In the genomic region with DNA sequence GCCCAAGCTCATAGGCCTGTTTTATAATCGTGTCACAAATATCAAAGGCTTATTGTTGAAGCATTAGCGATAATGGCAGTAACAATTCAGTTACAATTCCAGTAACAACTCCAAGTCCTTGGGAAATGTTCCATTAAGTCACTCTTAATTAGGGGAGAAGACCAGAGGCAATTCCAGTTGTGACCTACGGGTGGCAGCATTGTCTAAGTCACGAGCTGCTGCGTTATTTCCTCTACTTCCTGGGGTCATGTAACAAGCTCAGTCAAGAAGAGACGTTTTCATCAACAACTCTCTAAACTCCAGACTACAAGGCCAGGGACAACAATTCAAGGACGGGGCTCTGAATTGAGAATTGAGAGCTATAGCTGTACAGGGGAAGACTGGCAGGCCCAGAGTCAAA, we compare ENCODE assay signal across 8 mouse cellular contexts. TPM values are rescaled to one million over a fixed set of nuclear protein-coding genes. Genes with fewer than 3 reads are reported as not detected.
DNase-seq lines count a peak whose midpoint lies in the region; ATAC-seq and TF ChIP-seq lines count a peak whose summit lies in the region.

No protein-coding gene starts in this region.

- TF ChIP-seq CTCF in stomach, postnatal 0 days (IDR thresholded peaks at IDR 0.05; ENCODE audit: low read depth) = peak; percentile 97

- H3K27me3 ChIP-seq in neural tube, embryonic 15.5 days (replicated peaks) = no peaks in the 10 kb centered on the region
- 0 out of 2 replicates have a peak, but pooled peaks cover 2% of the 10 kb centered on the region for H3K27me3 ChIP-seq in forebrain, embryonic 16.5 days (replicated peaks; ENCODE audit: control insufficient read depth, insufficient read depth, low read length)
- no peaks in the 10 kb centered on the region; the same call in 1 of the 2 replicates for H3K27me3 ChIP-seq in hindbrain, embryonic 16.5 days (replicated peaks; ENCODE audit: control insufficient read depth, insufficient read depth, low read length)
- no peaks in the 10 kb centered on the region for H3K27me3 ChIP-seq in stomach, postnatal 0 days (ENCODE audit: control insufficient read depth, insufficient read depth, low read length)

- no peak overlapping the region for H3K4me2 ChIP-seq in neural tube, embryonic 15.5 days
- no peak overlapping the region for H3K4me2 ChIP-seq in forebrain, embryonic 16.5 days (ENCODE audit: low read length)
- H3K4me2 ChIP-seq in hindbrain, embryonic 16.5 days (ENCODE audit: low read length) = no peak overlapping the region
- no peak overlapping the region for H3K4me2 ChIP-seq in stomach, postnatal 0 days (replicated peaks; ENCODE audit: low read depth)

- intact Hi-C loops in left cerebral cortex, postnatal 14 days (cut with DNase I) = loop anchor here (1.0 to 5.0 kb wide), 2 partner anchors 222 to 502 kb away; no protein-coding TSS in a partner anchor

- DNase-seq in neural tube, embryonic 10.5 days (ENCODE audit: extremely low spot score, low spot score) = peak; percentile 71
- peak; percentile 46 for DNase-seq in cerebellum, adult 11 months
- peak; percentile 79 to 82 for DNase-seq in left cerebral cortex, postnatal 14 days (ENCODE audit: low spot score in 2 of 2)
- peak; percentile 78 for DNase-seq in stomach, postnatal 0 days (ENCODE audit: low spot score)

- H3K9me3 ChIP-seq in neural tube, embryonic 15.5 days (replicated peaks) = no peaks in the 10 kb centered on the region
- H3K9me3 ChIP-seq in forebrain, embryonic 16.5 days (ENCODE audit: control insufficient read depth, low read length) = no peaks in the 10 kb centered on the region
- no peaks in the 10 kb centered on the region for H3K9me3 ChIP-seq in hindbrain, embryonic 16.5 days (ENCODE audit: control insufficient read depth, low read length)
- no peaks in the 10 kb centered on the region for H3K9me3 ChIP-seq in stomach, postnatal 0 days (ENCODE audit: control insufficient read depth, low read length)

- H3K27ac ChIP-seq in neural tube, embryonic 15.5 days (replicated peaks) = no peak overlapping the region
- H3K27ac ChIP-seq in forebrain, embryonic 16.5 days (ENCODE audit: low read length) = no peak overlapping the region
- H3K27ac ChIP-seq in hindbrain, embryonic 16.5 days (ENCODE audit: low read depth, low read length) = no peak overlapping the region
- no peak overlapping the region for H3K27ac ChIP-seq in stomach, postnatal 0 days (replicated peaks)

- H3K4me1 ChIP-seq in neural tube, embryonic 15.5 days = no peaks in the 10 kb centered on the region
- H3K4me1 ChIP-seq in forebrain, embryonic 16.5 days (replicated peaks; ENCODE audit: control insufficient read depth, insufficient read depth, low read length) = no peaks in the 10 kb centered on the region
- no peaks in the 10 kb centered on the region for H3K4me1 ChIP-seq in hindbrain, embryonic 16.5 days (ENCODE audit: control insufficient read depth, insufficient read depth, low read depth, low read length)
- no peaks in the 10 kb centered on the region for H3K4me1 ChIP-seq in stomach, postnatal 0 days (replicated peaks; ENCODE audit: control insufficient read depth, insufficient read depth)

- no peak for ATAC-seq in neural tube, embryonic 15.5 days (ENCODE audit: low FRiP score)
- peak; percentile 64 for ATAC-seq in forebrain, embryonic 16.5 days
- ATAC-seq in hindbrain, embryonic 16.5 days = 0 out of 2 replicates have a peak, but pooled peaks have one; percentile 45
- 0 out of 2 replicates have a peak, but pooled peaks have one; percentile 53 for ATAC-seq in monocyte, adult 5-6 weeks (replicated peaks; ENCODE audit: insufficient number of reproducible peaks, low FRiP score, low TSS enrichment, poor library complexity, severe bottlenecking)
- ATAC-seq in stomach, postnatal 0 days (ENCODE audit: low FRiP score, low TSS enrichment) = no peak

- TF ChIP-seq EP300 in stomach, postnatal 0 days (optimal IDR thresholded peaks at IDR 0.05) = no peak

- H3K4me3 ChIP-seq in neural tube, embryonic 15.5 days (replicated peaks) = no peak overlapping the region
- no peak overlapping the region for H3K4me3 ChIP-seq in forebrain, embryonic 16.5 days (replicated peaks; ENCODE audit: low read length)
- no peak overlapping the region for H3K4me3 ChIP-seq in hindbrain, embryonic 16.5 days (ENCODE audit: low read length)
- H3K4me3 ChIP-seq in stomach, postnatal 0 days (ENCODE audit: low read depth, low read length) = no peak overlapping the region

- 2% methylated on average over 7 of the region's 7 CpGs for WGBS in neural tube, embryonic 15.5 days
- WGBS in forebrain, embryonic 16.5 days = 2% methylated on average over 7 of the region's 7 CpGs
- 5% methylated on average over 7 of the region's 7 CpGs for WGBS in hindbrain, embryonic 16.5 days
- WGBS in stomach, postnatal 0 days = 6% methylated on average over 7 of the region's 7 CpGs

- H3K36me3 ChIP-seq in neural tube, embryonic 15.5 days = no peaks in the 10 kb centered on the region
- no peaks in the 10 kb centered on the region for H3K36me3 ChIP-seq in forebrain, embryonic 16.5 days (ENCODE audit: control insufficient read depth, insufficient read depth)
- H3K36me3 ChIP-seq in hindbrain, embryonic 16.5 days (ENCODE audit: control insufficient read depth, insufficient read depth, low read length) = no peaks in the 10 kb centered on the region
- no peaks in the 10 kb centered on the region for H3K36me3 ChIP-seq in stomach, postnatal 0 days (ENCODE audit: control insufficient read depth, insufficient read depth, low read length)

- H3K9ac ChIP-seq in neural tube, embryonic 15.5 days (replicated peaks) = no peak overlapping the region
- H3K9ac ChIP-seq in forebrain, embryonic 16.5 days (replicated peaks; ENCODE audit: low read depth, low read length) = no peak overlapping the region
- H3K9ac ChIP-seq in hindbrain, embryonic 16.5 days (ENCODE audit: low read depth, low read length) = no peak overlapping the region
- no peak overlapping the region for H3K9ac ChIP-seq in stomach, postnatal 0 days (ENCODE audit: low read length)

RNA-seq across cellular contexts. Expression of a gene that starts 21.2 kb away (rescaled TPM):
- 188 and 223 TPM in 2 replicates for polyA plus RNA-seq in neural tube, embryonic 15.5 days (2015; fragmentation: Nextera tagmentation; extraction: Ambion mirVana)
- 93.1 and 109 TPM in 2 replicates for polyA plus RNA-seq in forebrain, embryonic 16.5 days (2015; fragmentation: Nextera tagmentation; extraction: Ambion mirVana)
- 202 and 237 TPM in 2 replicates for polyA plus RNA-seq in hindbrain, embryonic 16.5 days (2015; fragmentation: Nextera tagmentation; extraction: Ambion mirVana)
- 100 to 1,000 TPM; 152 to 157 TPM for total RNA-seq in left cerebral cortex, postnatal 14 days (2021)
- 0.43 to 3.1 TPM (median 3.0 TPM) in 3 replicates for total RNA-seq in monocyte, adult 5-6 weeks (2017)
- polyA plus RNA-seq in stomach, postnatal 0 days (2015; fragmentation: Nextera tagmentation; extraction: Ambion mirVana) = 991 and 1,037 TPM in 2 replicates

RNA-seq across cellular contexts. Expression of a gene that starts 51.7 kb away (rescaled TPM):
- 0.13 and 0.20 TPM in 2 replicates for polyA plus RNA-seq in neural tube, embryonic 15.5 days (2015; fragmentation: Nextera tagmentation; extraction: Ambion mirVana)
- polyA plus RNA-seq in forebrain, embryonic 16.5 days (2015; fragmentation: Nextera tagmentation; extraction: Ambion mirVana) = not detected in 2 replicates
- polyA plus RNA-seq in hindbrain, embryonic 16.5 days (2015; fragmentation: Nextera tagmentation; extraction: Ambion mirVana) = not detected in 2 replicates
- not detected for total RNA-seq in left cerebral cortex, postnatal 14 days (2021)
- not detected in 3 replicates for total RNA-seq in monocyte, adult 5-6 weeks (2017)
- not detected in 2 replicates for polyA plus RNA-seq in stomach, postnatal 0 days (2015; fragmentation: Nextera tagmentation; extraction: Ambion mirVana)

Comparison
In these comparisons a context has a peak if more than half of its experiments do, and no peak if none do; other contexts are left out.
1. ATAC-seq: peak in forebrain, embryonic 16.5 days (single experiment), hindbrain, embryonic 16.5 days (single experiment) and monocyte, adult 5-6 weeks (single experiment); none in neural tube, embryonic 15.5 days (single experiment) and stomach, postnatal 0 days (single experiment).
2. Peak in every context shown above with its lines, with median percentiles within 50 percentile points of each other: DNase-seq.